Mouse (Mus musculus) lung, embryonic 16.5 days (tissue): ENCODE measurements at regions not wholly inside any gene's neighbourhood (a gene's known extent, or its start where the extent isn't known, plus 50 kb on each side); places are given as distances from the start of the nearest gene placed in this dataset.
A peak's percentile ranks its signal among the peaks of the same experiment; 100 is the strongest.
"Not testable (repeated sequence)": the region's sequence is repeated elsewhere in the genome, so short reads cannot be mapped to it uniquely, and the experiment has no call there.

ENCODE experiments used
- ATAC-seq: fragments of 200-750 bp; cut with Nextera tagmentation; 2 replicates; pipeline ENCODE4 v1.8.0; 2017; ENCODE audit warnings: low read depth, mild to moderate bottlenecking, moderate library complexity
- H3K27ac ChIP-seq: fragments of 300-500 bp; sonication (generic); 2 replicates; pipeline ENCODE4 v1.5.1; 2014; ENCODE audit warnings: mild to moderate bottlenecking, control low read depth, low read length
- H3K27me3 ChIP-seq: fragments of 300-500 bp; sonication (generic); 2 replicates; pipeline ENCODE4 v1.6.1; 2014; ENCODE audit warnings: low read depth, low read length, mixed read lengths; ENCODE audit not compliant: control insufficient read depth, insufficient read depth
- H3K36me3 ChIP-seq: fragments of 300-500 bp; sonication (generic); 2 replicates; pipeline ENCODE4 v1.6.1; 2014; ENCODE audit warnings: low read length; ENCODE audit not compliant: control insufficient read depth, insufficient read depth
- H3K4me1 ChIP-seq: fragments of 300-500 bp; sonication (generic); replicated peaks from 2 replicates; pipeline ENCODE4 v1.6.1; 2014; ENCODE audit warnings: low read length, mixed read lengths; ENCODE audit not compliant: control insufficient read depth, insufficient read depth
- H3K4me2 ChIP-seq: fragments of 300-500 bp; sonication (generic); 2 replicates; pipeline ENCODE4 v1.6.1; 2014; ENCODE audit warnings: low read depth, low read length, control low read depth
- H3K4me3 ChIP-seq: fragments of 300-500 bp; sonication (generic); 2 replicates; pipeline ENCODE4 v1.5.1; 2014; ENCODE audit warnings: mild to moderate bottlenecking, low read length, control low read depth
- H3K9ac ChIP-seq: fragments of 300-500 bp; sonication (generic); 2 replicates; pipeline ENCODE4 v1.6.1; 2014; ENCODE audit warnings: low read length, control low read depth
- H3K9me3 ChIP-seq: fragments of 300-500 bp; sonication (generic); 2 replicates; pipeline ENCODE4 v1.6.1; 2016; ENCODE audit warnings: low read length; ENCODE audit not compliant: control insufficient read depth
- WGBS: fragments of 180-500 bp; shearing (Covaris S2); extraction: QIAGEN DNeasy Blood & Tissue Kit; methylation state at CpG from one replicate; pipeline ENCODE4 v1.1.7; 2014; 5-methylcytosine and 5-hydroxymethylcytosine counted together

DNA sequence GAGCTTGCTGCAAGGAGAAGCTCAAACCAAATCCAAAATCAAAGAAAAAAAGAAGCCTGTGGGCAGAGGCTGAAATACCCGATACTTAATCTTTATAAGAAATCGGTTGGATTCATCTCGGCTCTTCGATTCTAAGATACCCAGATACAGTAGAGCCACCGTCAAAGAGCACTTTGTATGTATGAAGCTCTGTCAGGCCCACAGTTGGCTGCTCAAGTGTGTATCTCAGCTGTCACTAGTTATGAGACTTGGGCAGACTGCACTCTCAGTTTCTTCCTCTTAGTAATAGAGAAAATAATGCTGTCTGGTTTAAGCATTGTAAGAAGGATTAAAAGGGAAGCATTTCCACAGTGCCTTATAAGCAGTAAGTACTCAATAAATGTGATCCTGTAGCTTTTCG is 193.7 kb downstream of the Faxc start:
- no peak overlapping the region for H3K4me2 ChIP-seq
- ATAC-seq, result no peak
- no peaks in the 10 kb centered on the region for H3K36me3 ChIP-seq
- H3K27me3 ChIP-seq, result no peaks in the 10 kb centered on the region
- H3K9me3 ChIP-seq, result no peaks in the 10 kb centered on the region
- H3K27ac ChIP-seq, result no peak overlapping the region
- no peaks in the 10 kb centered on the region for H3K4me1 ChIP-seq
- H3K4me3 ChIP-seq, result no peak overlapping the region
- WGBS, result 88% methylated on average over 6 of the region's 6 CpGs
- no peak overlapping the region for H3K9ac ChIP-seq

GRCm38 (mm10) chr4:22130511-22130910 is 199.4 kb downstream of the Faxc start:
- 72% methylated on average over 8 of the region's 8 CpGs for WGBS
- Histone ChIP-seq H3K9me3 (no peaks in the 10 kb centered on the region), H3K36me3 (no peaks in the 10 kb centered on the region), H3K9ac (no peak overlapping the region), H3K27me3 (no peaks in the 10 kb centered on the region), H3K27ac (no peak overlapping the region), H3K4me3 (no peak overlapping the region), H3K4me1 (no peaks in the 10 kb centered on the region), H3K4me2 (no peak overlapping the region)
- no peak for ATAC-seq

GRCm38 (mm10) chr4:22131751-22132736 is 200.9 kb downstream of the Faxc start:
- no peak overlapping the region for H3K9ac ChIP-seq
- no peak overlapping the region for H3K4me3 ChIP-seq
- H3K36me3 ChIP-seq, result no peaks in the 10 kb centered on the region
- no peak overlapping the region for H3K27ac ChIP-seq
- H3K4me1 ChIP-seq, result no peaks in the 10 kb centered on the region
- no peaks in the 10 kb centered on the region for H3K9me3 ChIP-seq
- ATAC-seq, result no peak
- WGBS, result 62% methylated on average over 13 of the region's 13 CpGs
- H3K4me2 ChIP-seq, result no peak overlapping the region
- H3K27me3 ChIP-seq, result no peaks in the 10 kb centered on the region

- H3K4me2 ChIP-seq, result no peak overlapping the region
- H3K9ac ChIP-seq, result no peak overlapping the region
- no peak overlapping the region for H3K4me3 ChIP-seq
- ATAC-seq, result no peak
- no peaks in the 10 kb centered on the region for H3K27me3 ChIP-seq
- H3K27ac ChIP-seq, result no peak overlapping the region
- no peaks in the 10 kb centered on the region for H3K36me3 ChIP-seq
- 40% methylated on average over 14 of the region's 14 CpGs for WGBS
- no peaks in the 10 kb centered on the region for H3K4me1 ChIP-seq
- H3K9me3 ChIP-seq, result no peaks in the 10 kb centered on the region
These were observed 202.7 kb downstream of the Faxc start for GRCm38 (mm10) chr4:22133547-22134495.

DNA sequence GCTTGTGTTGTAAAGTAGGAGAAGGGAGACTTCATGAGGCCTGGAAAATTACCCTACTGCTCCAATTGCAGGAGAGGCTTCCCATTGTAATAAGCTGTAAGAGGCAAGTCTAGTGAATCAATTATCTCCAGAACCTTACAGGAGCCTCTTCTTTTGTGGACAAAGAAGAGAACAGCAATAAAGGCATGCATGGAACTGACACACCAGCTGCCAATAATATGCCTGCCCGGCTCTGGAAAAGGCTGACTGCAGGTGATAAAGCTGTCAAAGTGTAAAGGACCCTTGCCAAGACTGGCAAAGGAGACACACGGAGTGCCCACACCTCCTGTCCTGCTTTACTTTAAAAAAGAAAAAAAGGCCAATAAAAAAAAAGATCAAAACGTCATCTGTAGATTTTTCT is 209.0 kb downstream of the Faxc start:
- whole genome bisulfite sequencing, result 56% methylated on average over 3 of the region's 3 CpGs
- Histone ChIP-seq H3K27ac (no peak overlapping the region), H3K4me2 (no peak overlapping the region), H3K36me3 (no peaks in the 10 kb centered on the region), H3K4me1 (no peaks in the 10 kb centered on the region), H3K4me3 (no peak overlapping the region), H3K9ac (no peak overlapping the region), H3K27me3 (no peaks in the 10 kb centered on the region), H3K9me3 (no peaks in the 10 kb centered on the region)
- ATAC-seq, result no peak

- Histone ChIP-seq H3K4me3 (no peak overlapping the region), H3K36me3 (no peaks in the 10 kb centered on the region), H3K9me3 (no peaks in the 10 kb centered on the region), H3K27me3 (no peaks in the 10 kb centered on the region), H3K4me1 (peaks cover 2% of the 10 kb centered on the region; the same call in 1 of the 2 replicates), H3K27ac (no peak overlapping the region), H3K9ac (no peak overlapping the region), H3K4me2 (no peak overlapping the region)
- 95% methylated on average over 1 of the region's 1 CpGs for WGBS
- ATAC-seq, result no peak
These were observed 212.4 kb downstream of the Faxc start for GRCm38 (mm10) chr4:22143546-22143945.

GRCm38 (mm10) chr4:22144834-22145233 is 212.5 kb upstream of the Fbxl4 start:
- not testable (repeated sequence) for H3K27ac ChIP-seq, H3K9me3 ChIP-seq, H3K9ac ChIP-seq, ATAC-seq, H3K4me1 ChIP-seq, H3K36me3 ChIP-seq, H3K4me3 ChIP-seq, H3K27me3 ChIP-seq, H3K4me2 ChIP-seq
- 56% methylated on average over 1 of the region's 1 CpGs for WGBS

- Histone ChIP-seq H3K27ac (no peak overlapping the region), H3K27me3 (0 out of 2 replicates have a peak, but pooled peaks cover 3% of the 10 kb centered on the region), H3K4me1 (peaks cover 2% of the 10 kb centered on the region; the same call in 1 of the 2 replicates), H3K4me2 (no peak overlapping the region), H3K9me3 (no peaks in the 10 kb centered on the region), H3K36me3 (no peaks in the 10 kb centered on the region), H3K9ac (no peak overlapping the region), H3K4me3 (no peak overlapping the region)
- 26% methylated on average over 6 of the region's 6 CpGs for WGBS
- ATAC-seq, result peak; percentile 31; the same call in 1 of the 2 replicates
These were observed 210.5 kb upstream of the Fbxl4 start for GRCm38 (mm10) chr4:22146648-22147409.
